Mouse (Mus musculus): ENCODE measurements around the gene A730061H03Rik. TPM values are rescaled to one million over a fixed set of nuclear protein-coding genes. Genes with fewer than 3 reads are reported as not detected.

A730061H03Rik gene
- 3.3 and 3.4 TPM in 2 replicates for polyA plus RNA-seq (2012; rRNA removed; ENCODE audit: low replicate concordance)

DNA sequence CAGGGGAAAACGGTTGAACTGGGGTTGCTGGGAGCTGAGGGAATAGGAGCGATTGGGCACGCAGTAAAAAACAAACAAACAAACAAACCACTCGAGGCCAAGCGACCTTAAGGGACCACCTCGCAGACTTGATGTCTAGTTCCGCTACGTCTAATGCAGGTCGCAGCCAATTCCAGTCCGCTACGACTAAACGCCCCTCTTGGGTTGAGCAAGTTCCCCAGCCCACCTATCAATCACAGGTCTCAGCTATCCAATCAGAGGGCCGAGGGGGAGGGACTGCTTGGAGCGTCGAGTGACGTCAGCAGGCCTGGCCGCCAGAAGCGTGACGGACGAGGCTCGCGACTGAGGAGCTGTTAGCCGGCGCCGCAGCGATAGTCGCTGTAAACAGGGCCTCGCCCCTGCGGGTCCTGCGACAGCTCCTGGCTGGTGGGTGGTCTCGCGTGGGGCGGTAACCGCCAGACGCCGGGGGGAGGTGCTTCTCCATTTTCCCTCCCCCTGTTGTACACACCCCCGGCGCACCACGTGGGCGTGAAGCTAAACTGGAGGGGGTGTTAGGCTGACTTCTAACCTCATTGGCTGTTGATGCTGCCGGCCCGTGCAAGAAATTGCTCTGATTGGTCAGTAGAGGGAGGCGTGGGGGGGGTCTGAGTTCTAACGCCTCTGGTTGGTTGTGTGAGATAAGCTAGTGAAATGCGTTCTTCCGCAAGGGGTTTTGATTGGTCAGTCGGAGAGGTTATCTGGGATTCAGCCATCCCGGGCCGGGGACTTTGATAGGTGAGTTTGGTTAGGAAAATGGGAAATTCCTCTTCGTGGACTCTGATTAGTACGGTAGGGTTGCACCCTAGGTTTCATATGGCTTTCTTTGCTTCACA is at the start of gene A730061H03Rik:
Gene A730061H03Rik, minus strand, starts transcription at position 205 of the 872 bp plus-strand sequence.

DNA sequence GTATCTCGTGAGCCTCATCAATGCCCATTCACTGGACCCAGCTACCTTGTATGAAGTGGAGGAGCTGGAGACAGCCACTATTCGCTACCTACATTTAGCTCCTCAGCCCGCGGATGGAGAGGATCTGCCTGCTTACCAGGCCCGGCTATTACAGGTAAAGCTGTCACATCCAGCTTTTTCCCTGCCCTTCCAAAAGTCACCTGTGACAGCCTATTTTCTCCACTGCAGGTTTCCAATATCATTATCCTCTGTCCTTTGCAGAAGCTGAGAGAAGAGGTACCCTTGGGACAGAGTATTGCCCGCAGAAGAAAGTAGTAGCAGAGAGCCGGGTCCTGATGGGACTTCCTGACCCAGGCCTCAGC is 43.0 kb upstream of the A730061H03Rik start, which contains the start of gene Irf9:
Gene Irf9, plus strand, starts transcription at position 301 of the 362 bp plus-strand sequence.

GRCm38 (mm10) chr14:55591331-55591891 is 31.2 kb upstream of the A730061H03Rik start, which contains the start of gene Rnf31:
Rnf31 (plus strand) TSS chr14:55591708.

GRCm38 (mm10) chr14:55590748-55591330 is 30.6 kb upstream of the A730061H03Rik start, which contains the start of gene Psme2:
Psme2 (minus strand) TSS chr14:55591113.

DNA sequence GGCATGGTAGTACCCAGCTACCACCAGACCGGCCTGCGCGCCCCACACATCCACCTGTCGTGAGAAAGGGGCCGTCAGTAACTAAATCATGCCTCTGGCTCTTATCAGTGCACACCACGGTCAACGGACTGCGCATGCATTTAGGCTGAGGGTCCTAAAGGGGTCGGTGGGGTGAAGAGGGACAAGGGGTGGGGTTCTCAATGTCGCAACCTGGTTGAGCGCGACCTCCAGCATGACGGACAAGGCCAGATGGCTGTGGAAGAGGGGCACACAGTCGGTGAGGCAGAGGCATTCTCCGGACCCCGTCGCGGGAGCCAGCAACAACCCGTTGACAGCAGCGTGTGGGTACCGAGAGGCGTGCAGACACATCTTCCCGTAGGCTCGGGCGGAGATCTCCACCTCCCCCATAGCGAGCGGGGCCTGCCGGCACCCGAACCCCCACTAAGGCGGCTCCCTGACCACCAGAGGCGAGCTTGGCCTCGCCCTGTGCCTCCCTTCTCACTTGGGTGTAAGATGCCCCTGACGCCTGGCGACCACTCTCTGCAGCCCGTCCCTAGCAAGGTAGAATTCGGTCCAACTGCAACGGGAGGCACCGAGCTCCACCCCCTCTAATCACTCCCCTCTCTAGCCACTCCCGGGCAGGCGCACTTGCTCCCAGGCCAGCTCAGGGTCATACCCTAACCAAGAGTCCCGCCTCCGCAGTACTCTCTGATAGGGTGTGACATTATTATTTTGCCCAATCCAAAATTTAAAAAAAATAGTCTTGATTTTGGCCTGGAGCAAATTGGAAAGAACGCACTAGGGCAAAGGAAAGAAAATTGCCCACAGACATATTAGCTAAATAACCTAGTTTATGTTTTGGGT is 24.7 kb upstream of the A730061H03Rik start, which contains the start of gene Emc9:
Gene Emc9, minus strand, starts transcription at position 601 of the 864 bp plus-strand sequence.

GRCm38 (mm10) chr14:55577871-55578667 is 17.9 kb upstream of the A730061H03Rik start, which contains the start of gene Psme1:
Psme1 (plus strand) TSS chr14:55578123.

GRCm38 (mm10) chr14:55575302-55575701 is 15.1 kb upstream of the A730061H03Rik start, which contains the start of gene Fitm1:
Fitm1 (plus strand) TSS chr14:55575617.

GRCm38 (mm10) chr14:55559799-55560201 is 406 bp downstream of the A730061H03Rik start, which contains the start of gene Dcaf11:
Dcaf11 (plus strand) TSS chr14:55560006.

GRCm38 (mm10) chr14:55540067-55540786 is 20.0 kb downstream of the A730061H03Rik start, which contains the start of gene Pck2:
Pck2 (plus strand) TSS chr14:55540266.

GRCm38 (mm10) chr14:55524785-55525184 is 35.4 kb downstream of the A730061H03Rik start, which contains the start of gene Nrl:
Nrl (minus strand) TSS chr14:55524981.

GRCm38 (mm10) chr14:55510125-55510731 is 50.0 kb downstream of the A730061H03Rik start, which contains the start of gene Cpne6:
Cpne6 (plus strand) TSS chr14:55510445.

Other genes with a start within 250 kb of the A730061H03Rik start
- 37.4 and 44.9 TPM in 2 replicates for gene Dhrs4, start 81.6 kb downstream of the A730061H03Rik start, polyA plus RNA-seq (2012; rRNA removed; ENCODE audit: low replicate concordance)
- gene Carmil3, start 69.8 kb downstream of the A730061H03Rik start, polyA plus RNA-seq (2012; rRNA removed; ENCODE audit: low replicate concordance) = 4.7 and 7.6 TPM in 2 replicates
- gene Cpne6, start 50.0 kb downstream of the A730061H03Rik start, polyA plus RNA-seq (2012; rRNA removed; ENCODE audit: low replicate concordance) = 0.04 and 0.06 TPM in 2 replicates
- not detected in 2 replicates for gene Nrl, start 35.4 kb downstream of the A730061H03Rik start, polyA plus RNA-seq (2012; rRNA removed; ENCODE audit: low replicate concordance)
- gene Pck2, start 20.1 kb downstream of the A730061H03Rik start, polyA plus RNA-seq (2012; rRNA removed; ENCODE audit: low replicate concordance) = 48.9 and 49.2 TPM in 2 replicates
- 81.8 and 97.0 TPM in 2 replicates for gene Dcaf11, start 400 bp downstream of the A730061H03Rik start, polyA plus RNA-seq (2012; rRNA removed; ENCODE audit: low replicate concordance)
- 1.3 and 183 TPM in 2 replicates for gene Fitm1, start 15.2 kb upstream of the A730061H03Rik start, polyA plus RNA-seq (2012; rRNA removed; ENCODE audit: low replicate concordance)
- 108 and 126 TPM in 2 replicates for gene Psme1, start 17.7 kb upstream of the A730061H03Rik start, polyA plus RNA-seq (2012; rRNA removed; ENCODE audit: low replicate concordance)
- gene Emc9, start 24.9 kb upstream of the A730061H03Rik start, polyA plus RNA-seq (2012; rRNA removed; ENCODE audit: low replicate concordance) = 46.8 and 63.8 TPM in 2 replicates
- gene Psme2, start 30.7 kb upstream of the A730061H03Rik start, polyA plus RNA-seq (2012; rRNA removed; ENCODE audit: low replicate concordance) = 82.9 and 83.0 TPM in 2 replicates
- gene Rnf31, start 31.3 kb upstream of the A730061H03Rik start, polyA plus RNA-seq (2012; rRNA removed; ENCODE audit: low replicate concordance) = 45.2 and 55.3 TPM in 2 replicates
- gene Irf9, start 43.2 kb upstream of the A730061H03Rik start, polyA plus RNA-seq (2012; rRNA removed; ENCODE audit: low replicate concordance) = 87.7 and 150 TPM in 2 replicates
- gene Rec8, start 57.6 kb upstream of the A730061H03Rik start, polyA plus RNA-seq (2012; rRNA removed; ENCODE audit: low replicate concordance) = 1.1 and 1.5 TPM in 2 replicates
- gene Ipo4, start 75.6 kb upstream of the A730061H03Rik start, polyA plus RNA-seq (2012; rRNA removed; ENCODE audit: low replicate concordance) = 86.3 and 113 TPM in 2 replicates
- gene Gm49378, start 77.5 kb upstream of the A730061H03Rik start, polyA plus RNA-seq (2012; rRNA removed; ENCODE audit: low replicate concordance) = 12.4 and 13.1 TPM in 2 replicates
- gene Tm9sf1, start 83.4 kb upstream of the A730061H03Rik start, polyA plus RNA-seq (2012; rRNA removed; ENCODE audit: low replicate concordance) = 79.9 and 86.5 TPM in 2 replicates
- gene Tssk4, start 89.8 kb upstream of the A730061H03Rik start, polyA plus RNA-seq (2012; rRNA removed; ENCODE audit: low replicate concordance) = 1.1 and 1.4 TPM in 2 replicates
- 15.3 and 24.6 TPM in 2 replicates for gene Mdp1, start 100.1 kb upstream of the A730061H03Rik start, polyA plus RNA-seq (2012; rRNA removed; ENCODE audit: low replicate concordance)
- gene Gmpr2, start 111.5 kb upstream of the A730061H03Rik start, polyA plus RNA-seq (2012; rRNA removed; ENCODE audit: low replicate concordance) = 12.7 and 32.2 TPM in 2 replicates
- gene Nedd8, start 111.7 kb upstream of the A730061H03Rik start, polyA plus RNA-seq (2012; rRNA removed; ENCODE audit: low replicate concordance) = 210 and 446 TPM in 2 replicates
- gene Tinf2, start 121.4 kb upstream of the A730061H03Rik start, polyA plus RNA-seq (2012; rRNA removed; ENCODE audit: low replicate concordance) = 12.8 and 15.9 TPM in 2 replicates
- 8.3 and 10.6 TPM in 2 replicates for gene Tgm1, start 153.5 kb upstream of the A730061H03Rik start, polyA plus RNA-seq (2012; rRNA removed; ENCODE audit: low replicate concordance)
- 51.2 and 52.9 TPM in 2 replicates for gene Rabggta, start 161.9 kb upstream of the A730061H03Rik start, polyA plus RNA-seq (2012; rRNA removed; ENCODE audit: low replicate concordance)
- 75.4 and 104 TPM in 2 replicates for gene Dhrs1, start 185.3 kb upstream of the A730061H03Rik start, polyA plus RNA-seq (2012; rRNA removed; ENCODE audit: low replicate concordance)
- 16.8 and 28.9 TPM in 2 replicates for gene Nop9, start 185.3 kb upstream of the A730061H03Rik start, polyA plus RNA-seq (2012; rRNA removed; ENCODE audit: low replicate concordance)
- gene Cideb, start 198.1 kb upstream of the A730061H03Rik start, polyA plus RNA-seq (2012; rRNA removed; ENCODE audit: low replicate concordance) = 2.9 and 3.4 TPM in 2 replicates
- 0.29 and 0.34 TPM in 2 replicates for gene Ltb4r2, start 201.0 kb upstream of the A730061H03Rik start, polyA plus RNA-seq (2012; rRNA removed; ENCODE audit: low replicate concordance)
- 5.1 and 7.6 TPM in 2 replicates for gene Ltb4r1, start 205.6 kb upstream of the A730061H03Rik start, polyA plus RNA-seq (2012; rRNA removed; ENCODE audit: low replicate concordance)
- gene Adcy4, start 223.7 kb upstream of the A730061H03Rik start, polyA plus RNA-seq (2012; rRNA removed; ENCODE audit: low replicate concordance) = 41.0 and 55.8 TPM in 2 replicates
- gene Ripk3, start 228.5 kb upstream of the A730061H03Rik start, polyA plus RNA-seq (2012; rRNA removed; ENCODE audit: low replicate concordance) = 21.9 and 26.5 TPM in 2 replicates

Measured in mammary gland, adult 2 months (tissue).